Mouse (Mus musculus) adrenal gland, adult 18-20 months (tissue): ENCODE measurements around the gene Shank1. TPM values are rescaled to one million over a fixed set of nuclear protein-coding genes. Genes with fewer than 3 reads are reported as not detected.

Experiments used
- DNase-seq, 2 experiments: peaks; one replicate each; pipeline ENCODE4 v3.0.0; 2021 to 2022; ENCODE audit warnings: low spot score in 2 of 2
- total RNA-seq, 2 experiments: library from RNA; stranded (reverse); gene quantifications; 1 replicate in 1 of 2; 2 replicates in 1 of 2; pipeline ENCODE4 v1.2.3; 2021

Gene Shank1
- total RNA-seq, 2 experiments from 2014 or later = 7.7 to 10.0 TPM

GRCm38 (mm10) chr7:44304463-44304774 lies 5.6 kb upstream of the Shank1 start:
- no peak for DNase-seq

GRCm38 (mm10) chr7:44304775-44305641 lies 5.0 kb upstream of the Shank1 start:
- peak; percentile 90 to 93 for DNase-seq

GRCm38 (mm10) chr7:44305686-44306085 lies 4.4 kb upstream of the Shank1 start:
- peak in 1 of 2 experiments; percentile 40 for DNase-seq

GRCm38 (mm10) chr7:44306516-44307240 lies 3.4 kb upstream of the Shank1 start, which contains the start of gene Clec11a:
Gene Clec11a (minus strand): TSS chr7:44306902.
- no peak for DNase-seq

- no peak for DNase-seq
These were observed 2.6 kb upstream of the Shank1 start for GRCm38 (mm10) chr7:44307261-44308020.

- DNase-seq = no peak
These were observed 328 bp downstream of the Shank1 start for GRCm38 (mm10) chr7:44310285-44310877.

GRCm38 (mm10) chr7:44310878-44311712 lies 1.0 kb downstream of the Shank1 start:
- DNase-seq = peak; percentile 26 to 41

GRCm38 (mm10) chr7:44311713-44312304 lies 1.8 kb downstream of the Shank1 start:
- no peak for DNase-seq

- no peak for DNase-seq
These were observed 2.4 kb downstream of the Shank1 start for GRCm38 (mm10) chr7:44312484-44312883.

- no peak for DNase-seq
These were observed 7.9 kb downstream of the Shank1 start for GRCm38 (mm10) chr7:44317913-44318312.

- DNase-seq = no peak
These were observed 10.8 kb downstream of the Shank1 start for GRCm38 (mm10) chr7:44320886-44321285.

GRCm38 (mm10) chr7:44322290-44322689 lies 12.2 kb downstream of the Shank1 start:
- DNase-seq = no peak

GRCm38 (mm10) chr7:44326614-44327013 lies 16.6 kb downstream of the Shank1 start:
- DNase-seq = no peak

GRCm38 (mm10) chr7:44332336-44332735 lies 22.3 kb downstream of the Shank1 start:
- DNase-seq = no peak

GRCm38 (mm10) chr7:44334139-44334538 lies 24.1 kb downstream of the Shank1 start:
- no peak for DNase-seq

GRCm38 (mm10) chr7:44335031-44335878 lies 25.2 kb downstream of the Shank1 start:
- no peak for DNase-seq

GRCm38 (mm10) chr7:44336046-44337021 lies 26.3 kb downstream of the Shank1 start:
- DNase-seq = no peak
